Mouse (Mus musculus): Measurements from ENCODE around the gene Map3k5. TPM values are rescaled to one million over a fixed set of nuclear protein-coding genes. Genes with fewer than 3 reads are reported as not detected.
A peak's percentile ranks its signal among the peaks of the same experiment; 100 is the strongest.

The Map3k5 gene
- polyA plus RNA-seq, 1 experiment: 11.3 TPM

GRCm38 (mm10) chr10:20160914-20161313, 226.6 kb downstream of the Map3k5 start:
- H3K27ac ChIP-seq (ENCODE audit: insufficient read depth, low read depth, low read length): no peak overlapping the region
- no peaks in the 10 kb centered on the region for H3K27me3 ChIP-seq (replicated peaks; ENCODE audit: control insufficient read depth, insufficient read depth, low read length)
- peaks cover 21% of the 10 kb centered on the region; the same call in 1 of the 2 replicates for H3K4me1 ChIP-seq (ENCODE audit: control insufficient read depth, insufficient read depth, low read length)
- WGBS: 32% methylated on average over 8 of the region's 8 CpGs
- no peak for TF ChIP-seq POLR2A (IDR thresholded peaks at IDR 0.05; ENCODE audit: low read depth, low read length)
- 0 out of 2 replicates have a peak, but pooled peaks have one; percentile 18 for TF ChIP-seq CTCF (conservative IDR thresholded peaks at IDR 0.05; ENCODE audit: insufficient read depth, insufficient read length, low read depth, low read length)
- no peaks in the 10 kb centered on the region for H3K36me3 ChIP-seq (ENCODE audit: control insufficient read depth, insufficient read depth, low read length)
- DNase-seq: peak; percentile 72
- H3K4me3 ChIP-seq (ENCODE audit: insufficient read depth, low read depth, low read length): no peak overlapping the region

- Histone ChIP-seq H3K27ac (ENCODE audit: insufficient read depth, low read depth, low read length) (no peak overlapping the region), H3K4me1 (ENCODE audit: control insufficient read depth, insufficient read depth, low read length) (peaks cover 14% of the 10 kb centered on the region; the same call in 1 of the 2 replicates), H3K27me3 (replicated peaks; ENCODE audit: control insufficient read depth, insufficient read depth, low read length) (no peaks in the 10 kb centered on the region), H3K4me3 (ENCODE audit: insufficient read depth, low read depth, low read length) (no peak overlapping the region), H3K36me3 (ENCODE audit: control insufficient read depth, insufficient read depth, low read length) (no peaks in the 10 kb centered on the region)
- 70% methylated on average over 5 of the region's 5 CpGs for WGBS
- no peak for TF ChIP-seq CTCF (conservative IDR thresholded peaks at IDR 0.05; ENCODE audit: insufficient read depth, insufficient read length, low read depth, low read length)
- no peak for TF ChIP-seq POLR2A (IDR thresholded peaks at IDR 0.05; ENCODE audit: low read depth, low read length)
- no peak for DNase-seq
These were observed 230.5 kb downstream of the Map3k5 start for GRCm38 (mm10) chr10:20164810-20165209.

GRCm38 (mm10) chr10:20166797-20167196, 232.5 kb downstream of the Map3k5 start:
- 75% methylated on average over 11 of the region's 11 CpGs for WGBS
- no peak for DNase-seq
- no peak overlapping the region for H3K27ac ChIP-seq (ENCODE audit: insufficient read depth, low read depth, low read length)

GRCm38 (mm10) chr10:20167467-20167866, 233.2 kb downstream of the Map3k5 start:
- H3K36me3 ChIP-seq (ENCODE audit: control insufficient read depth, insufficient read depth, low read length): no peaks in the 10 kb centered on the region
- H3K27me3 ChIP-seq (replicated peaks; ENCODE audit: control insufficient read depth, insufficient read depth, low read length): no peaks in the 10 kb centered on the region
- no peak for TF ChIP-seq CTCF (conservative IDR thresholded peaks at IDR 0.05; ENCODE audit: insufficient read depth, insufficient read length, low read depth, low read length)
- TF ChIP-seq POLR2A (IDR thresholded peaks at IDR 0.05; ENCODE audit: low read depth, low read length): no peak
- H3K4me1 ChIP-seq (ENCODE audit: control insufficient read depth, insufficient read depth, low read length): peaks cover 14% of the 10 kb centered on the region; the same call in 1 of the 2 replicates
- 83% methylated on average over 4 of the region's 4 CpGs for WGBS
- H3K27ac ChIP-seq (ENCODE audit: insufficient read depth, low read depth, low read length): no peak overlapping the region
- H3K4me3 ChIP-seq (ENCODE audit: insufficient read depth, low read depth, low read length): no peak overlapping the region
- no peak for DNase-seq

More at GRCm38 (mm10) chr10:20166797-20167196, 232.5 kb downstream of the Map3k5 start:
- H3K27me3 ChIP-seq (replicated peaks; ENCODE audit: control insufficient read depth, insufficient read depth, low read length): no peaks in the 10 kb centered on the region
- H3K36me3 ChIP-seq (ENCODE audit: control insufficient read depth, insufficient read depth, low read length): no peaks in the 10 kb centered on the region
- H3K4me1 ChIP-seq (ENCODE audit: control insufficient read depth, insufficient read depth, low read length): peaks cover 13% of the 10 kb centered on the region; the same call in 1 of the 2 replicates
- H3K4me3 ChIP-seq (ENCODE audit: insufficient read depth, low read depth, low read length): no peak overlapping the region
- no peak for TF ChIP-seq CTCF (conservative IDR thresholded peaks at IDR 0.05; ENCODE audit: insufficient read depth, insufficient read length, low read depth, low read length)
- no peak for TF ChIP-seq POLR2A (IDR thresholded peaks at IDR 0.05; ENCODE audit: low read depth, low read length)

GRCm38 (mm10) chr10:20169182-20169674, 235.0 kb downstream of the Map3k5 start:
- H3K36me3 ChIP-seq (ENCODE audit: control insufficient read depth, insufficient read depth, low read length): no peaks in the 10 kb centered on the region
- peaks cover 22% of the 10 kb centered on the region for H3K4me1 ChIP-seq (ENCODE audit: control insufficient read depth, insufficient read depth, low read length)
- no peak for DNase-seq
- TF ChIP-seq POLR2A (IDR thresholded peaks at IDR 0.05; ENCODE audit: low read depth, low read length) (no peak), CTCF (conservative IDR thresholded peaks at IDR 0.05; ENCODE audit: insufficient read depth, insufficient read length, low read depth, low read length) (no peak)
- no peaks in the 10 kb centered on the region for H3K27me3 ChIP-seq (replicated peaks; ENCODE audit: control insufficient read depth, insufficient read depth, low read length)
- 72% methylated on average over 3 of the region's 3 CpGs for WGBS
- H3K4me3 ChIP-seq (ENCODE audit: insufficient read depth, low read depth, low read length): no peak overlapping the region
- H3K27ac ChIP-seq (ENCODE audit: insufficient read depth, low read depth, low read length): no peak overlapping the region

- H3K27me3 ChIP-seq (replicated peaks; ENCODE audit: control insufficient read depth, insufficient read depth, low read length): no peaks in the 10 kb centered on the region
- DNase-seq: no peak
- 31% methylated on average over 19 of the region's 19 CpGs for WGBS
- TF ChIP-seq CTCF (conservative IDR thresholded peaks at IDR 0.05; ENCODE audit: insufficient read depth, insufficient read length, low read depth, low read length): no peak
- TF ChIP-seq POLR2A (IDR thresholded peaks at IDR 0.05; ENCODE audit: low read depth, low read length): no peak
- H3K4me1 ChIP-seq (ENCODE audit: control insufficient read depth, insufficient read depth, low read length): peaks cover 27% of the 10 kb centered on the region
- H3K36me3 ChIP-seq (ENCODE audit: control insufficient read depth, insufficient read depth, low read length): no peaks in the 10 kb centered on the region
- no peak overlapping the region for H3K4me3 ChIP-seq (ENCODE audit: insufficient read depth, low read depth, low read length)
- no peak overlapping the region for H3K27ac ChIP-seq (ENCODE audit: insufficient read depth, low read depth, low read length)
These were observed 235.8 kb downstream of the Map3k5 start for GRCm38 (mm10) chr10:20169927-20170604.

GRCm38 (mm10) chr10:20170605-20171088, 236.4 kb downstream of the Map3k5 start:
- Histone ChIP-seq H3K4me1 (ENCODE audit: control insufficient read depth, insufficient read depth, low read length) (peaks cover 29% of the 10 kb centered on the region), H3K36me3 (ENCODE audit: control insufficient read depth, insufficient read depth, low read length) (no peaks in the 10 kb centered on the region), H3K27ac (ENCODE audit: insufficient read depth, low read depth, low read length) (no peak overlapping the region), H3K27me3 (replicated peaks; ENCODE audit: control insufficient read depth, insufficient read depth, low read length) (no peaks in the 10 kb centered on the region), H3K4me3 (ENCODE audit: insufficient read depth, low read depth, low read length) (no peak overlapping the region)
- peak; percentile 88 for DNase-seq
- TF ChIP-seq POLR2A (IDR thresholded peaks at IDR 0.05; ENCODE audit: low read depth, low read length) (no peak), CTCF (conservative IDR thresholded peaks at IDR 0.05; ENCODE audit: insufficient read depth, insufficient read length, low read depth, low read length) (peak; percentile 86)
- WGBS: 31% methylated on average over 11 of the region's 11 CpGs
